Mouse (Mus musculus): ENCODE measurements around the gene Fancm. TPM values are rescaled to one million over a fixed set of nuclear protein-coding genes. Genes with fewer than 3 reads are reported as not detected.
"Not testable (repeated sequence)": the region's sequence is repeated elsewhere in the genome, so short reads cannot be mapped to it uniquely, and the experiment has no call there.

Gene Fancm
- polyA plus RNA-seq, 1 experiment = 8.6 TPM

- TF ChIP-seq POLR2A (IDR thresholded peaks at IDR 0.05; ENCODE audit: borderline replicate concordance, extremely low read depth, insufficient read depth, insufficient read length, poor library complexity, severe bottlenecking) = no peak
- peak; percentile 81 for DNase-seq (ENCODE audit: low read depth)
These were observed 2.3 kb upstream of the Fancm start for GRCm38 (mm10) chr12:65072911-65073610.

GRCm38 (mm10) chr12:65073611-65074178 lies 1.7 kb upstream of the Fancm start, which contains the start of gene Fkbp3:
TSS of gene Fkbp3 (minus strand) at chr12:65074007.
- TF ChIP-seq POLR2A (IDR thresholded peaks at IDR 0.05; ENCODE audit: borderline replicate concordance, extremely low read depth, insufficient read depth, insufficient read length, poor library complexity, severe bottlenecking) (peak; percentile 92), CTCF (IDR thresholded peaks at IDR 0.05; ENCODE audit: borderline replicate concordance, extremely low read depth, insufficient read depth, insufficient read length) (no peak)
- peak; percentile 99 for DNase-seq (ENCODE audit: low read depth)

GRCm38 (mm10) chr12:65074651-65075050 lies 752 bp upstream of the Fancm start:
- TF ChIP-seq POLR2A (IDR thresholded peaks at IDR 0.05; ENCODE audit: borderline replicate concordance, extremely low read depth, insufficient read depth, insufficient read length, poor library complexity, severe bottlenecking) (no peak), CTCF (IDR thresholded peaks at IDR 0.05; ENCODE audit: borderline replicate concordance, extremely low read depth, insufficient read depth, insufficient read length) (no peak)
- DNase-seq (ENCODE audit: low read depth) = peak; percentile 23

GRCm38 (mm10) chr12:65075733-65076310 lies 419 bp downstream of the Fancm start:
- TF ChIP-seq CTCF (IDR thresholded peaks at IDR 0.05; ENCODE audit: borderline replicate concordance, extremely low read depth, insufficient read depth, insufficient read length) = no peak
- no peak for TF ChIP-seq POLR2A (IDR thresholded peaks at IDR 0.05; ENCODE audit: borderline replicate concordance, extremely low read depth, insufficient read depth, insufficient read length, poor library complexity, severe bottlenecking)

GRCm38 (mm10) chr12:65076906-65077305 lies 1.5 kb downstream of the Fancm start:
- DNase-seq (ENCODE audit: low read depth) = no peak
- TF ChIP-seq POLR2A (IDR thresholded peaks at IDR 0.05; ENCODE audit: borderline replicate concordance, extremely low read depth, insufficient read depth, insufficient read length, poor library complexity, severe bottlenecking) (no peak), CTCF (IDR thresholded peaks at IDR 0.05; ENCODE audit: borderline replicate concordance, extremely low read depth, insufficient read depth, insufficient read length) (no peak)

More at GRCm38 (mm10) chr12:65075733-65076310, 419 bp downstream of the Fancm start:
- no peak for DNase-seq (ENCODE audit: low read depth)

GRCm38 (mm10) chr12:65108746-65109145 lies 33.3 kb downstream of the Fancm start:
- TF ChIP-seq POLR2A (IDR thresholded peaks at IDR 0.05; ENCODE audit: borderline replicate concordance, extremely low read depth, insufficient read depth, insufficient read length, poor library complexity, severe bottlenecking) = no peak
- no peak for TF ChIP-seq CTCF (IDR thresholded peaks at IDR 0.05; ENCODE audit: borderline replicate concordance, extremely low read depth, insufficient read depth, insufficient read length)
- DNase-seq (ENCODE audit: low read depth) = no peak

- DNase-seq (ENCODE audit: low read depth) = no peak
- TF ChIP-seq POLR2A (IDR thresholded peaks at IDR 0.05; ENCODE audit: borderline replicate concordance, extremely low read depth, insufficient read depth, insufficient read length, poor library complexity, severe bottlenecking) = no peak
- TF ChIP-seq CTCF (IDR thresholded peaks at IDR 0.05; ENCODE audit: borderline replicate concordance, extremely low read depth, insufficient read depth, insufficient read length) = no peak
These were observed 36.1 kb downstream of the Fancm start for GRCm38 (mm10) chr12:65111503-65111902.

- TF ChIP-seq POLR2A (IDR thresholded peaks at IDR 0.05; ENCODE audit: borderline replicate concordance, extremely low read depth, insufficient read depth, insufficient read length, poor library complexity, severe bottlenecking) (no peak), CTCF (IDR thresholded peaks at IDR 0.05; ENCODE audit: borderline replicate concordance, extremely low read depth, insufficient read depth, insufficient read length) (no peak)
- no peak for DNase-seq (ENCODE audit: low read depth)
These were observed 37.4 kb downstream of the Fancm start for GRCm38 (mm10) chr12:65112811-65113210.

GRCm38 (mm10) chr12:65113925-65114324 lies 38.5 kb downstream of the Fancm start:
- no peak for TF ChIP-seq CTCF (IDR thresholded peaks at IDR 0.05; ENCODE audit: borderline replicate concordance, extremely low read depth, insufficient read depth, insufficient read length)
- TF ChIP-seq POLR2A (IDR thresholded peaks at IDR 0.05; ENCODE audit: borderline replicate concordance, extremely low read depth, insufficient read depth, insufficient read length, poor library complexity, severe bottlenecking) = no peak
- DNase-seq (ENCODE audit: low read depth) = no peak

GRCm38 (mm10) chr12:65114978-65115377 lies 39.6 kb downstream of the Fancm start:
- DNase-seq (ENCODE audit: low read depth) = not testable (repeated sequence)

- no peak for DNase-seq (ENCODE audit: low read depth)
- TF ChIP-seq CTCF (IDR thresholded peaks at IDR 0.05; ENCODE audit: borderline replicate concordance, extremely low read depth, insufficient read depth, insufficient read length) = no peak
- TF ChIP-seq POLR2A (IDR thresholded peaks at IDR 0.05; ENCODE audit: borderline replicate concordance, extremely low read depth, insufficient read depth, insufficient read length, poor library complexity, severe bottlenecking) = no peak
These were observed 43.6 kb downstream of the Fancm start for GRCm38 (mm10) chr12:65118968-65119367.

- DNase-seq (ENCODE audit: low read depth) = no peak
- TF ChIP-seq CTCF (IDR thresholded peaks at IDR 0.05; ENCODE audit: borderline replicate concordance, extremely low read depth, insufficient read depth, insufficient read length) (no peak), POLR2A (IDR thresholded peaks at IDR 0.05; ENCODE audit: borderline replicate concordance, extremely low read depth, insufficient read depth, insufficient read length, poor library complexity, severe bottlenecking) (no peak)
These were observed 44.0 kb downstream of the Fancm start for GRCm38 (mm10) chr12:65119451-65119850.

- DNase-seq (ENCODE audit: low read depth) = not testable (repeated sequence)
These were observed 60.7 kb downstream of the Fancm start for GRCm38 (mm10) chr12:65136121-65136520.
